Mouse (Mus musculus) Muller cell, postnatal 12 days (primary cell): ENCODE measurements around the gene Kcnk3.

Experiments used
- DNase-seq: peaks from one replicate; pipeline ENCODE4 v3.0.0-alpha.2; 2015; ENCODE audit errors: inconsistent ontology term

Kcnk3 gene

DNA sequence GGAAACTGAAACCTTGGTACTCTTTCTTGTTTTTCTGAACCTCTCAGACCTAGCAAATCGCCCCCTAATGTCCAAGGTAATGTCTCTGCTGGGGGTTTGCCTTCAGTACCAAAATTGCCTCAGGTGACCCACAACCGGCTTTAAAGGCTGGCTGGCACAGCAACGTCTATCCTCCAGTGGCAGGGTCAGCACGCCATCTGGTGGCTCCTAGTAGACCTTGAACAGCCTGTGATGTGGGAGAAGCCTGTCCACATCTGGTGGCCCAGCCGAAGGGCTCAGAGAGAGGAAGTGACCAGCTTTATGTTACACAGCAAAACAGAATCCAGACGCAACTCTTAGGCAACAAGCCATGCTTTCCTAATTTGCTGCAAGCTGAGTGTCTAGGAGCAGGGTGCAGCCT lies 50.1 kb downstream of the Kcnk3 start:
- peak; percentile 52 for DNase-seq

GRCm38 (mm10) chr5:30643477-30644179 lies 55.7 kb downstream of the Kcnk3 start:
- DNase-seq, result peak; percentile 20

GRCm38 (mm10) chr5:30646036-30646435 lies 58.1 kb downstream of the Kcnk3 start:
- DNase-seq, result no peak

- DNase-seq, result no peak
Observed at GRCm38 (mm10) chr5:30647396-30647795, 59.4 kb downstream of the Kcnk3 start.

DNA sequence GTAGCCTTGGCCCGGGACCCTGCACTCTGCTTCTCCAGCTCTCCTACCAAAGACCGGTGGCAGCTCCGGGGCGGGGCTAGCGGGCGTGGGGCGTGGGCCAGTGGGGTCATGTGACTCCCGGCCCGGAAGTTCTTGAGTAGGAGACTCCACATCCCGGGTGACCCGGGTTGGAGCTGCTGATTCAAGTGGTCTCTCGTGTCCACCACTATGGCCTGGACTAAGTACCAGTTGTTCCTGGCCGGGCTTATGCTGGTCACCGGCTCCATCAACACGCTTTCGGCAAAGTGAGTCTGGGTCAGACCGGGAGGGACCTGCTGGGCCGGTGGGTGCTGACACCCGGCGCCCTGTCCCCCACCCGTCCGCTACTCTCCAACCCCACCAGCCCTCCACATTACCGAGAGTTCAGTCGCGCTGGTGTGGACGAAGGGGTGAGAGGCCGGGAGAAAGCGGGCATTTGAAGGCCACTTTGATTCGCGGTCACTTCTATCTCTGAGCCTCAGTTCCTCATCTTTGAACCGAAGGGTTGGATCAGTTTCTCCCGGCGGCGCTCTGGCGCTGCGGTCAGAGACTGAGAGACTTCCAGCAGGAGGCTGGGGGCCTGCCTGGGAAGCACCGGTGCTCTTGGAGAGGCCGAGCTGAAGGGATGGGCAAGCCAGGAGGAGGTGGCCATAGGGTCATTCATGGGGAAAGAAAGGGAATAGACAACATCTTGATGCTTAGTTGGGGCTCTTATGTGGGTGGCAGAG lies 60.0 kb downstream of the Kcnk3 start, which contains the start of gene Slc35f6:
Slc35f6 (plus strand) TSS at position 119 of the 746 bp plus-strand sequence.
- DNase-seq, result peak; percentile 93

- DNase-seq, result no peak
Observed at GRCm38 (mm10) chr5:30649558-30649957, 61.6 kb downstream of the Kcnk3 start.

DNA sequence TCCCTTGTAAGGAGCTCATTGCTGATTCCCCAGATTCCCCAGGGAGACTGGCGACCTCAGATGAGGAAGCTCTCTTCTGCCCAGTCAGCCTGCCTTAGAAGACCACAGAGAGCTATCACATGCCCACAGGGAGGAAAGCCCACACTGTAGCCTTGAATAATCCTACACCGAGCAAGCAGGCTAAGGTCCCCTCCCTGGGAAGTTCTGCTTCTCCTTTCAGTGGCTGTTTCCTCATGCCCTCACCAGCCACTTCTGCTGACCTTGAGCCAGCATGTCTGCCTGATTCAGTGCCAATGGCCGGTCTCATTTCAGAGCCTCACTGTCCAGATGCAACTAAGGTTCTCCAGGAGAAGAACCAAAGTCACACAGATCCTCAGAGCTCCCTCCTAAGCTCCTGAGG lies 62.8 kb downstream of the Kcnk3 start:
- DNase-seq, result no peak

DNA sequence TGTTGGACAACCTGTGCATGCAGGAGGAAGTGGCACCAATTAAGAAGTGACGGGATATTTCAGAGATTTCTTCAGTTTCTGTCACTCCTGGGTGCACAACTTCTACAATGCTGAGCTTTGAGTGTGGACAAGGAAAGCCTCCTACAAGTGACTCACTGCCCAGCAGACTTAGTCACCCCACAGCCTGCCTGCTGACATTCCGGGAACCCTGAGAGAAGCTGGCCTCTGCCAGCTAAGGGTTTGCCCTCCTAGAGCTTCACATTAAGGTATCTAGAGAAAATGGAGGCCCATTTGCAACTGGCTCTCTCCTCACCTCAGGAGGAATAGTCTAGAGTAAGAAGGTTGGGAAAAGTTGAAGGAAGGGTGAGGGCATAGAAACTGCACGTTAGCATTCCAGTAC lies 63.6 kb downstream of the Kcnk3 start:
- DNase-seq, result peak; percentile 31

- no peak for DNase-seq
Observed at GRCm38 (mm10) chr5:30653246-30653645, 65.3 kb downstream of the Kcnk3 start.

GRCm38 (mm10) chr5:30655042-30655441 lies 67.1 kb downstream of the Kcnk3 start:
- DNase-seq, result no peak

DNA sequence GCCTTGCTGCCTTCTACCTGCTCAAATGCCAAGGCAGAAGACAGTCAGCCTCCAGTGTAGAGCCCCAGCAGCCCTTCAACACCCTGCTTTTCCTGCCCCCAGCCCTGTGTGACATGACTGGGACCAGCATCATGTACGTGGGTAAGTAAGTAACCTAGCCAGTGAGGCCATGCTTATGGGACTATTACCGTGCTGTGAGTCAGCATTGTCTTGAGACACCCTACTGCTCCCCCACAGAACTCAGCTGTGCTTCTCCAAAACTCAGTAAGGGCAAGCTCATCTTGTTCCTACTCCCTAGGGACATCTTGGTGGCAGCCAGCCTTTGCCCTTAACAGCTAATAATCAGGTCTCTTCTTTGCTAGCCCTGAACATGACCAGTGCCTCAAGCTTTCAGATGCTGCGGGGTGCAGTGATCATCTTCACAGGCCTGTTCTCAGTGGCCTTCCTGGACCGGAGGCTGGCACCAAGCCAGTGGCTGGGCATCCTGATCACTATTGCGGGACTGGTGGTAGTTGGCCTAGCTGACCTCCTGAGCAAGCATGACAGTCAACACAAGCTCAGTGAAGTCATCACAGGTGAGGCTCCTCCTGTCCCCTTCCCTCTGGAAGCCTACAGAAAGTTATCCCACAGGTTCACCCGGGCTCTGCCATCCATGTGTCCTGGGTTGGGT lies 67.7 kb downstream of the Kcnk3 start:
- no peak for DNase-seq

- DNase-seq, result no peak
Observed at GRCm38 (mm10) chr5:30659042-30659441, 71.1 kb downstream of the Kcnk3 start.

DNA sequence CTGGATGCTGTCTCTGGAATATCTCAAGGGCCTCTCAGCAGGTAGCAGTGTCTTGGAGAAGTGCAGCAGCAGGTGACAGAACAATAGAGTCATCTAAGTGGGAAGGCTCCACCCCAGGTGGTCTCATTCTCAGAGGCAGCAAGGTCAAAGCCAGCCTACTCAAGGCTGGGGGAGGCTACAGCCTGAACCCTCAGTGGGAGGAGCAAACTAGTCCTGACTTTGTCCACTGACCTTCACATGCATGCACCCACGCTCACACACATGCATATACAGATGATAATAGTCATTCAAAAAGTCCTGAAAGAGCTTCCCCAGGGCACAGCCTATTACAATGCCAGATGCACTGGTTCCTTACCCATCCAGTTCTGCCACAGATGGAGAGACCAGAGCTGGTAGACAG lies 72.3 kb downstream of the Kcnk3 start:
- no peak for DNase-seq

- DNase-seq, result no peak
Observed at GRCm38 (mm10) chr5:30660813-30661212, 72.8 kb downstream of the Kcnk3 start.

- no peak for DNase-seq
Observed at GRCm38 (mm10) chr5:30665360-30665759, 77.4 kb downstream of the Kcnk3 start.

DNA sequence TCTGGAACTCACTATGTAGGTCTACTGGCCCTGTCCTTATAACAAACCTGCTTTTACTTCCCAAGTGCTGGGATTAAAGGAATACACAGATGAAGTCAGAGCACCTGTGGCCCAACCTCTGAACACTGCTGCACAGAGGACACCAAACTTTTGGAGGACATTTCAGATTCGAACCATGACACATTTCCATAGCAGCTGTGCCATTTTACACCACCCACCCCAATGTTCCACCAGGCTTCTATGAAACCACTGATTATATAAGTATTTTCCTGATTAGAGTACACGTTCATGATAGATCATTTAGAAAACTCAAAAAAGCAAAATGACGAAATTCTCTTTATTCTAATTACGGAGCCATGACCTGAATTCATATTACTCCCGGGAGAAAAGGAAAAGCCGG lies 78.0 kb downstream of the Kcnk3 start:
- no peak for DNase-seq

- DNase-seq, result peak; percentile 96
Observed at GRCm38 (mm10) chr5:30666391-30667195, 78.6 kb downstream of the Kcnk3 start, which contains the start of gene Cenpa. Cenpa (plus strand) TSS chr5:30666777.

DNA sequence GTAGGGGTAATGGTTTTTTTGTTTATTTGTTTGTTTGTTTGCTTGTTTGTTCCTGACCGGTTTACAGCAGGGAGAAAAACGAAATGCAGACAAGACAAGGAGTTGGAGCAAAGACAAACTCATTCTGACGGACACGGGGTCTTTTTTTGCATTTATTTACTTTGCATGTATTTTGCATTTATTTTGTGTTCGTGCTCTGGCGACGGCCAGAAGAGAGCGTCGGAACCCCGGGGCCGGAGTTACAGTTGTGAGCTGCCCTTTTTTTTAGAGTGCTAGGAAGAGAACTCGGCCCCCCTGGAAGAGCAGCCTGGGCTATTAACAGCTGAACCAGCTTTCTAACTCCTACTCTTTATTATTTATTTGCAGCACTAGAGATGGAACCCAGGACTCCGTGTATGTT lies 79.2 kb downstream of the Kcnk3 start:
- no peak for DNase-seq

GRCm38 (mm10) chr5:30667686-30668085 lies 79.7 kb downstream of the Kcnk3 start:
- no peak for DNase-seq

DNA sequence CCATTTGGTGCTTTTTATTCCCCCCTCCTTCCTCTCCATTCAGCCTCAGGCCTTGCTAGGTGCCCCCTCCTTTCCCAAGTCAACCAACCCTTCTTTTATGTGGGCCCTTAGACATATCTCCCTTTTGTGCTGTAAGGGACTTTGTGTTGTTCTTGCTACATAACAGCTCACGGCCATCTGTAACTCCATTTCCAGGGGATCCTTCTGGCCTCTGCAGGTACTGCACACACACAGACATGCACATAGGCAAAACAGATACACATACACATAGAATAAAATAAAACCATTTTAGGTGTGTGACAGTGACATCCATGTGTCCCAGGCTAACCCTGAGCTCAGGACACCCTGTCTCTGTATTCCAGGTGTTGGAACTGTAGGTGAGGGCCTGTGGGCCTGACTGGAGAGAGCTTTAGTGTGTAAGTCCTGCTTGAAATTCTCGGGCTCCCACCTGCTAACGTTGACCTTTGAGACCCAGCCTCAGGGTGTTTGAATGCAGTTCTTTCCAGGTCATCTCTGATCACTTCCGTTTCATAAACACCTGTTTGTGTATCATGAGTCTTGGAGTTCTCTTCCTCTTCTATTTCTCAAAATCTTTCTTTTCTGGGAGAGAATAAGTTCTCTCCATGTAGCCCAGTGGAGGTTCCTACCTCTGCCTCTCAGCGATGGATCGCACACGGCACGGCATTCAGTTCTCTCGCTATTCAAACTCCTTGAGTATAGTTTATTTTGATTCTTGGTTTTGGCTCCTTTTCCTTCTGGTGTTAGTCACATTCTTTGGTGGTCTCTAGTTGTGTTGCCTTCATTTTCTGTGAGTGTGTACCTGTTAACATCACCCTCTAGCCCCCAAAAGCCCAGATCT lies 80.9 kb downstream of the Kcnk3 start:
- DNase-seq, result no peak

- DNase-seq, result no peak
Observed at GRCm38 (mm10) chr5:30669496-30669830, 81.5 kb downstream of the Kcnk3 start.
